Mouse (Mus musculus): ENCODE measurements around the gene Alpl. TPM values are rescaled to one million over a fixed set of nuclear protein-coding genes. Genes with fewer than 3 reads are reported as not detected.
A peak's percentile ranks its signal among the peaks of the same experiment; 100 is the strongest.

The Alpl gene
- polyA plus RNA-seq, 1 experiment from 2014 or later: 3.0 TPM

DNA sequence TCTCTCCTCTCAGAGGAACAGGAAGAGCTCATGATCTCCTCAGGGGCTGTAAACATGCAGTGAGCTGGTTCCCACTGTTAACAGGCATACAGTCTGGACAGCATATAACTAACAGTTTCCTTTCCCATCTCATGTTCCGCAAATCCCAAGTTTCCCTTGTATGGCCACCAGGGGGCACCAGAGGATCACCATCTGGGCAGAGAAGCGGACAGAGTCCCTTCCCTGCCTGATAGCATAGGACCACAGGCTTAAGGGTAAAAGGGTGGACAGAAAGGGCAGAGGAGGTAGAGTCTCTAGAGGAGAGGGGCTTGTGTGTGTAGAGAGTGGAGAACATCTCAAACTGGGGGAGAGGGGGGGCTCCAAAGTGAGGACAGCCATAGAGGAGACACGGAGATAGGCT is 66.0 kb downstream of the Alpl start:
- TF ChIP-seq CTCF (IDR thresholded peaks at IDR 0.05) (peak; percentile 99), EP300 (IDR thresholded peaks at IDR 0.05) (no peak)
- Histone ChIP-seq H3K4me2 (replicated peaks; ENCODE audit: low read depth, low read length) (no peak overlapping the region), H3K4me1 (ENCODE audit: insufficient read depth, low read depth, low read length) (no peaks in the 10 kb centered on the region), H3K9me3 (ENCODE audit: low read length) (no peaks in the 10 kb centered on the region), H3K36me3 (ENCODE audit: insufficient read depth, low read length) (no peaks in the 10 kb centered on the region), H3K27ac (ENCODE audit: low read length) (no peak overlapping the region), H3K9ac (replicated peaks; ENCODE audit: low read depth) (no peak overlapping the region), H3K27me3 (replicated peaks; ENCODE audit: insufficient read depth, low read length) (peaks cover 9% of the 10 kb centered on the region; the same call in 1 of the 2 replicates), H3K4me3 (ENCODE audit: low read depth, low read length) (no peak overlapping the region)
- ATAC-seq: peak; percentile 55
- DNase-seq (ENCODE audit: low spot score): peak; percentile 92
- WGBS: 17% methylated on average over 3 of the region's 3 CpGs

- Histone ChIP-seq H3K4me2 (replicated peaks; ENCODE audit: low read depth, low read length) (no peak overlapping the region), H3K4me3 (ENCODE audit: low read depth, low read length) (no peak overlapping the region), H3K9me3 (ENCODE audit: low read length) (no peaks in the 10 kb centered on the region), H3K9ac (replicated peaks; ENCODE audit: low read depth) (no peak overlapping the region), H3K36me3 (ENCODE audit: insufficient read depth, low read length) (no peaks in the 10 kb centered on the region), H3K27me3 (replicated peaks; ENCODE audit: insufficient read depth, low read length) (peaks cover 9% of the 10 kb centered on the region), H3K4me1 (ENCODE audit: insufficient read depth, low read depth, low read length) (no peaks in the 10 kb centered on the region), H3K27ac (ENCODE audit: low read length) (no peak overlapping the region)
- no peak for TF ChIP-seq CTCF (IDR thresholded peaks at IDR 0.05)
- TF ChIP-seq EP300 (IDR thresholded peaks at IDR 0.05): no peak
- DNase-seq (ENCODE audit: low spot score): no peak
- WGBS: 28% methylated on average over 22 of the region's 24 CpGs
- no peak for ATAC-seq
These were observed 66.9 kb downstream of the Alpl start for GRCm38 (mm10) chr4:137729155-137729855.

GRCm38 (mm10) chr4:137728399-137729154 is 67.6 kb downstream of the Alpl start:
- TF ChIP-seq EP300 (IDR thresholded peaks at IDR 0.05) (no peak), CTCF (IDR thresholded peaks at IDR 0.05) (no peak)
- 9% methylated on average over 15 of the region's 17 CpGs for WGBS
- no peak overlapping the region for H3K4me2 ChIP-seq (replicated peaks; ENCODE audit: low read depth, low read length)
- no peak overlapping the region for H3K27ac ChIP-seq (ENCODE audit: low read length)
- no peak for DNase-seq (ENCODE audit: low spot score)
- no peaks in the 10 kb centered on the region for H3K9me3 ChIP-seq (ENCODE audit: low read length)
- H3K4me3 ChIP-seq (ENCODE audit: low read depth, low read length): no peak overlapping the region
- H3K4me1 ChIP-seq (ENCODE audit: insufficient read depth, low read depth, low read length): no peaks in the 10 kb centered on the region
- H3K9ac ChIP-seq (replicated peaks; ENCODE audit: low read depth): no peak overlapping the region
- H3K36me3 ChIP-seq (ENCODE audit: insufficient read depth, low read length): no peaks in the 10 kb centered on the region
- no peak for ATAC-seq
- peaks cover 9% of the 10 kb centered on the region for H3K27me3 ChIP-seq (replicated peaks; ENCODE audit: insufficient read depth, low read length)

DNA sequence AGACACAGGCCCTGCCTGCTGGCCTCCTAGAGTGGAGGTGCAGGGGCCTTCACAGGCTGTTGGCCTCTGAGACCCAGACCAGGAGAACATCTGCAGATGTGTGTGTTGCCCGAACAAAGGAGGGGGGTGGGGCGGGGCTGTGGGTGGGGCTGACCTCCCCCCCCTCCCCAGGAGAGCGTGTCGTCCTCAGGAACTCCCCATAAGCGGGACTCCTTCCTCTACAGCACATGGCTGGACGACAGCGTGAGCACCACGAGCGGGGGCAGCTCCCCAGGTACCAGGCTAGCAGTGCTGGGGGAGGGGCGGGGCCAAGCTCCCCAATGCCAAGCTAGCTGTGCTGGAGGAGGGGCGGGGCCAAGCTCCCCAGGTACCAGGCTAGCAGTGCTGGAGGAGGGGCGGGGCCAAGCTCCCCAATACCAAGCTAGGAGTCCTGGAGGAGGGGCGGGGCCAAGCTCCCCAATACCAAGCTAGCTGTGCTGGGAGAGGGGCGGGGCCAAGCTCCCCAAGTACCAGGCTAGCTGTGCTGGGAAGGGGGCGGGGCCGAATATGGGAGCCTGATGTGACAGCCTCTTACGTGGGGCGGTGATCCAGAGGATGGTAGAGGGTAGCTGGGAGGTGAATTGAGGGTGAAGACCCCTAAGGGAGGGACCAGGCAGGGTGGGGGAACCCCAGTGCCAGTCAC is 68.5 kb downstream of the Alpl start:
- Histone ChIP-seq H3K36me3 (ENCODE audit: insufficient read depth, low read length) (no peaks in the 10 kb centered on the region), H3K9ac (replicated peaks; ENCODE audit: low read depth) (no peak overlapping the region), H3K4me1 (ENCODE audit: insufficient read depth, low read depth, low read length) (no peaks in the 10 kb centered on the region), H3K4me3 (ENCODE audit: low read depth, low read length) (no peak overlapping the region), H3K4me2 (replicated peaks; ENCODE audit: low read depth, low read length) (no peak overlapping the region), H3K9me3 (ENCODE audit: low read length) (no peaks in the 10 kb centered on the region), H3K27me3 (replicated peaks; ENCODE audit: insufficient read depth, low read length) (peaks cover 14% of the 10 kb centered on the region), H3K27ac (ENCODE audit: low read length) (no peak overlapping the region)
- DNase-seq (ENCODE audit: low spot score) (peak; percentile 65), ATAC-seq (peak; percentile 39)
- TF ChIP-seq CTCF (IDR thresholded peaks at IDR 0.05): no peak
- 7% methylated on average over 14 of the region's 18 CpGs for WGBS

- TF ChIP-seq EP300 (IDR thresholded peaks at IDR 0.05) (no peak), CTCF (IDR thresholded peaks at IDR 0.05) (no peak)
- DNase-seq (ENCODE audit: low spot score) (no peak), ATAC-seq (no peak)
- H3K4me3 ChIP-seq (ENCODE audit: low read depth, low read length): no peak overlapping the region
- H3K27ac ChIP-seq (ENCODE audit: low read length): no peak overlapping the region
- 79% methylated on average over 18 of the region's 18 CpGs for WGBS
- H3K4me1 ChIP-seq (ENCODE audit: insufficient read depth, low read depth, low read length): no peaks in the 10 kb centered on the region
- H3K36me3 ChIP-seq (ENCODE audit: insufficient read depth, low read length): no peaks in the 10 kb centered on the region
- H3K9me3 ChIP-seq (ENCODE audit: low read length): no peaks in the 10 kb centered on the region
- no peak overlapping the region for H3K4me2 ChIP-seq (replicated peaks; ENCODE audit: low read depth, low read length)
- H3K27me3 ChIP-seq (replicated peaks; ENCODE audit: insufficient read depth, low read length): peaks cover 14% of the 10 kb centered on the region
- H3K9ac ChIP-seq (replicated peaks; ENCODE audit: low read depth): no peak overlapping the region
These were observed 69.3 kb downstream of the Alpl start for GRCm38 (mm10) chr4:137726739-137727505.
